Mouse (Mus musculus): ENCODE measurements around the gene Dcps.
"Not testable (repeated sequence)": the region's sequence is repeated elsewhere in the genome, so short reads cannot be mapped to it uniquely, and the experiment has no call there.

Dcps gene

GRCm38 (mm10) chr9:35176124-35176659 is 331 bp upstream of the Dcps start:
- DNase-seq (ENCODE audit: low spot score in 2 of 2), result no peak

DNA sequence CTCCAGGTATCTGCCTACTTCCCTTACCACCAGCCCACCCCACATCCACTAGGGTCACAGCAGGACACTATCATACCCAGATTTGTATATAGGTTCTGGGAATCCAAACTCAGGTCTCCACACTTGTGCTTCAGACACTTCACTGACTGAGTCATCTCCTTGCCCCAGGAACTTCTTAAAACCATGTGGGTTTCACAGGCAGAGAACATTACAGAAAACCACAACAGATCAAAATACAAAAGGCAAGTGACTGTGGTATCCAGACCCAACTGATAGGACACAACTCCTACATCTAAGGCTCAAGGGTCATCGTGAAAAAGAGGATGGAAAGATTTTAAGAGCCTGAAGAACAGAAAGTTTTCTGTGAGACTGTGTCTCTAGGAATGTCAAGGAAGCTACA is 2.5 kb downstream of the Dcps start:
- DNase-seq (ENCODE audit: low spot score in 2 of 2), result no peak

DNA sequence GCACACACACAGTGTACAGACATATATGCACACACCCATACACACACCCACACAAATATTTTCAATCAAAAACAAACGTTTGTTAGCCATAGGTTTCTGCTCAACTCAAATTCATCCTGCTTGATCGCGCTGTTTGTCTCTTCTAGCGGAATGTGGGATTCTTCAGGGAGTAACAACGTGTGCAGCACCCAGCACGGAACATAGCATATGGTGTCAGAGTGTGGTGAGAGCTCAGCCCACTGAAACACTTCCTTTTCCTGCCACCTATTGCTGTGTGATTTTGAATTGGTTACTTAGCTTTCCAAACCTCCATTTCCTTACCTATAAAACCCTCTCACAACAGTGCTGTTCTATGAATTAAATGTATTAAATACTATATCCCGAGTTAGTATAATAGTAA is 5.8 kb downstream of the Dcps start:
- DNase-seq (ENCODE audit: low spot score in 2 of 2), result no peak

GRCm38 (mm10) chr9:35166798-35167635 is 8.8 kb downstream of the Dcps start:
- no peak for DNase-seq (ENCODE audit: low spot score in 2 of 2)

GRCm38 (mm10) chr9:35166144-35166797 is 9.6 kb downstream of the Dcps start:
- DNase-seq (ENCODE audit: low spot score in 2 of 2), result no peak

DNA sequence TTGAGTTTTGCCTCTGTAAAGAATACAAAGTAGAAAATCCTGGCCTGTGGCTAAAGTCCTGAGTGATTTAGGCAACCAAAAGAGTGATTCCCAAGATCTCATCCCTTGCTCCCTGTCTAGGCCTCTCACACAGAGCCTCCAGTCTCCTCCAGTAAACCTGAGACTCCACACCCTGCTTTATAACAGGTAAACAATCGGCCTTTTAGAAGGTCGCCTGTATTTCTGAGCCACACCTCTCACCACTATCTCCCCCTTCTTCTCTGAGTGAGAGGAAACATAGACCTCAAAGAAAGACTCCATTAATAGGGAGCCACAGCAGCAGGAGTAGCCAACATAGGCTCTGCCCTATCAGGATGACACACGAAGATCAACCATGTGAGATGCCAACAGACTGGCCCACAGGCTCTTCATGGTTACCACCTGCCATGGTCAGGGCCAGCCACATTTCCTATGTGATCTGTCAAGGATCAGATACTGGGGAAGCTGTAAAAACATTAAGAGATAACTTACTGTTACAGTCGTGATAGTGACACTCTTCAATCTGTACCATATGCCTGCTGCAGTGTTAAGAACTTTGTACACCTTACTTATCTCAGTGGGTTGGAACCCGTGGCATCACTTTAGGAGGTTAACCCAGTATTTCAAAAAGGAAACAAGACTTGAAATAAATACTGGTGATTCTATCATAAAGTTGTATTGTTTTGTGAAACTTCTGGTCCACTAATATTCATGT is 11.6 kb downstream of the Dcps start:
- DNase-seq (ENCODE audit: low spot score in 2 of 2), result no peak

DNA sequence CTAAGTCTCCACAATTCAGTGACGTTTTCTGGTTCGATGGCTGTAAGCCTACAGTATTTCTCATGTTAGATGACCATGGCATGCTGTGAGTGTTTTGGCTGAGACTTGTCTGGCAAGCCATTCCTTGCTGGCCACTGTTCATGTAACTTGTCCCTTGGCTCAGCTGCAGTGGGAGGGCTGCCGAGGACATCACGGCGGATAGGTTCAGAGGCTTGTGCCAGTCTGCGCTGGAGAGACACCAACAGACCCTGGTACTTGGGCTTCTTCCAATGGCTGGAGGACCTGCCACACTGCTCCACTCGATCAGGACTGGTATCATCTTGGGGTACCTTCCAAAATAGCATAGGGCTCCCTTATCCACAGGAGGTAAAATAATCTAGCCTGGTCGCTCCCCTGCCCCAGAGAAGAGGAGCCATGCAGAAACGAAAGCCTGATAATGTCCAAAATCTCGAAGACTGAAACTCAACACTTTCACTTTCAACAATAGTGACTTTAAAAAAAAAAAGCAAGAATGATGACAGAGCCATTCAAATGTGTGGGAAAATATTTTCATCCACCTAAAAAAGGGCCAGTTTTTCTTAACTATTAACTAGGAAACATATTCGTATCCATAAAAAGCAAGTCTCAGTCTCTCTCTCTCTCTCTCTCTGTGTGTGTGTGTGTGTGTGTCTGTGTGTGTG is 12.7 kb downstream of the Dcps start:
- no peak for DNase-seq (ENCODE audit: low spot score in 2 of 2)

- no peak for DNase-seq (ENCODE audit: low spot score in 2 of 2)
Observed at GRCm38 (mm10) chr9:35161721-35162120, 14.1 kb downstream of the Dcps start.

GRCm38 (mm10) chr9:35160662-35161061 is 15.2 kb downstream of the Dcps start:
- DNase-seq (ENCODE audit: low spot score in 2 of 2), result no peak

DNA sequence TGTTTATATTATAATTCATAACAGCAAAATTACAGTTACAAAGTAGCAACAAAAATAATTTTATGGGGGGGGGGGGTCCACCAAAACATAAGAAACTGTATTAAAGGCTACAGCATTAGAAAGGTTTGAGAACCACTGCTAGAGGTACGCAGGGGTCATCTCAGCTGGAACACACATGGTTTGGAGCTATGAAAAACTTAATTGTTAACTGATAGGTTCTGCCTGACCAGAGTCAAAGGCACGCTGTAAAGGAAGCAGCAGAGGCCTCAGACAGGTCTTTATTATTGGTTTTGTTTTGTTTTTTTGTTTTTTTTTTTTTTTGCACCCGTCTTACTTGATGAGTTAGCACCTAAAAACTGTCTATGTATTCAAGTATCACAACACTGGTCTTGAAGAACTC is 17.4 kb downstream of the Dcps start:
- DNase-seq (ENCODE audit: low spot score in 2 of 2), result no peak

DNA sequence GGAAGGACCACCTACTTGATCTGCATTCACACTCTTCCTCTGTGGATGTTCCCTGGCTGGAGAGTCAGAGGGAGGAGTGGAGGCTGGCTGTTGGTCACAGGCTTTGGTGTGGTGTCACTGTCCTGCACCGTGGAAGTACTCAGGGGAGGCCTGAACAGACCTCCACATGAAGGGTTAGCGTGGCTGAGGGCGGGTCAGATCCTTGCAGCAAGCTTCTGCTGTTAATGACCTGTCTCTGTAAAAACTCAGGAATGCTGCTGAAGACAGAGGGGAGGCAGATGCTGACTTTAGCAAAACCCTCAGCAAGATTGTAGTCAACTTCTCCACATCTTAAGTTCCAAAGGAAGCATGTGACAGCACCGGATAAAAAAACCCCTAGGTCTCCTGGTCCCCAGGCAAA is 19.0 kb downstream of the Dcps start:
- DNase-seq (ENCODE audit: low spot score in 2 of 2), result no peak

- peak in 1 of 2 experiments; percentile 58 for DNase-seq (ENCODE audit: low spot score in 2 of 2)
Observed at GRCm38 (mm10) chr9:35156002-35156710, 19.7 kb downstream of the Dcps start.

- DNase-seq (ENCODE audit: low spot score in 2 of 2), result no peak
Observed at GRCm38 (mm10) chr9:35152923-35153322, 22.9 kb downstream of the Dcps start.

DNA sequence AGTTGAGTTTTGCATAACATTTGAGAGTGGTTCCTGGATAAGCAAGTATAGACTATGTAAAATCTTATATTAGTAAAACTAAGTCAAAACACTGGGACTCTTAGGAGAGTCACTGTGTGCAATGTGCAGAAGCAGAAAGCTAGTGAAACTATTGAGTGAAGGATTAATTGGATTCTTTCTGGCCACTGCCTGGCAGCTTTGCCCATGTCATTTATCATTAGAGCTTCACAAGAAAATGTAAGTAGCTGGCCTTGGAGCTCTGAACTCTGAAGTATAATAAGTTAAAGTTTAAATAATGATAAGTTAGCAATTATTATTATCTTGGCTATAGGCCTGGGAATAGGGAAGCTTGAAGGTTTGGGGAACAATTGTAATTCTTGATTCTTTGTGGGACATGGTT is 27.0 kb downstream of the Dcps start:
- DNase-seq (ENCODE audit: low spot score in 2 of 2), result not testable (repeated sequence)

DNA sequence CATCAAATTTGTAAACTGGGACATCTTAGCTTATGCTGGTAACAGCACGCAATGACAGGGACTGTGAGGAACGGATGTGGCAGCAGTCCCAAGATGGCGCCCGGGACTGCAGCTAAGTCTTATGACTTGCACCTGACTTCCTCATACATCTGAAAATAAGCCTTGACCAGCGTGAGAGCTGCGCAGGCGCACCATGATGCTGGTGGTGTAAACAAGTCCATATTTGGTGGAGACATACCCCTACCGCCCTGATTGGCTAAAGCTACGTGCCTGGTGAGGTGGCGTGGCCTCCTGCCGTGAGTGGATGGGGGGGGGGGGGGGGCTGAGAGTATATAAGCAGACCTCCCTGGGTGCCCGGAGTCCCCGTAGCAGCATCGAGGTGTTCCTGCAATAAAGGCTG is 28.6 kb downstream of the Dcps start:
- DNase-seq (ENCODE audit: low spot score in 2 of 2), result not testable (repeated sequence)

GRCm38 (mm10) chr9:35145829-35146228 is 30.0 kb downstream of the Dcps start:
- no peak for DNase-seq (ENCODE audit: low spot score in 2 of 2)

DNA sequence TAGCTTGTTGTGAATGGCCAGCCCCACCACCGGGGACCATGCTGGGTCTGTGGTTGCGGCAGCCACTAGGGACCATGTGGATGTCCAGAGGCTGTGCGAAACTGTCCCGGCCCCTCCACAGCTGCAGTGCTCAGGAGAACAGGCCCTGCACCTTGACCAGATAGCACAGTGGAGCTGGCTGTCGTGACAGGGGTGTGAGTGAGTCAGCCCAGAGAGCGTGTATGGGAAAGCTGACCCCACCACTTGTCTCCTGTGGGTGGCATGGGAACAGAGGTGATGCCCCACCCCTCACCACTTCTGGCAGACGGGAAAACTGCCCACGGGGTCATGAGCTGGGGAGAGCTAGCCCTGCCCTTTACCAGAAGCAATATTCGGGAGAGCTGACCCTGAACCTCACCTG is 30.7 kb downstream of the Dcps start:
- DNase-seq (ENCODE audit: low spot score in 2 of 2), result no peak

GRCm38 (mm10) chr9:35142221-35142620 is 33.6 kb downstream of the Dcps start:
- DNase-seq (ENCODE audit: low spot score in 2 of 2), result no peak

DNA sequence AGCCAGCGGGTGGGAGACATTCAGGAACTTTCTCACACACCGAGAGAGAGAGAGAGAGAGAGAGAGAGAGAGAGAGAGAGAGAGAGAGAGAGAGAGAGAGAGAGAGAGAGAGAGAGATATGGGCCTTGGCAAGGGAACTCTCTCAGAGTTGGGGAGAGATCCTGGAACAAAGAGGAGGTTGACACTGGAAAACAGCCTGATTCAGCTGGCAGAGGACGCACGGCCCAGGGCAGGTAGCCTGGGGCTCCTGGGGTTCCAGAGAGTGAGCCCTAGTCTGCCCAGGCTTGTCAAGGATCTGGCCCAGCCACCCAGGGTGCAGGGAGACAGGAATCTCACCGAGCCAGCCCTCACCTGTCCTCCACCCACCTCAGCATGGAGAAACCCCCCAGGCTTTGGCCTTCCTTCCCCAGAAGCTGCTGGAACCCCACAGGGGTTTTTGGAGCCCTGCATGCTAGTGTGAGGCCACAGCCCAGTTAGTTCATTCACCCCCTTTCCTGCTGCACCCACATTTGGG is 36.6 kb downstream of the Dcps start:
- no peak for DNase-seq (ENCODE audit: low spot score in 2 of 2)

- DNase-seq (ENCODE audit: low spot score in 2 of 2), result no peak
Observed at GRCm38 (mm10) chr9:35138029-35138428, 37.8 kb downstream of the Dcps start.

DNA sequence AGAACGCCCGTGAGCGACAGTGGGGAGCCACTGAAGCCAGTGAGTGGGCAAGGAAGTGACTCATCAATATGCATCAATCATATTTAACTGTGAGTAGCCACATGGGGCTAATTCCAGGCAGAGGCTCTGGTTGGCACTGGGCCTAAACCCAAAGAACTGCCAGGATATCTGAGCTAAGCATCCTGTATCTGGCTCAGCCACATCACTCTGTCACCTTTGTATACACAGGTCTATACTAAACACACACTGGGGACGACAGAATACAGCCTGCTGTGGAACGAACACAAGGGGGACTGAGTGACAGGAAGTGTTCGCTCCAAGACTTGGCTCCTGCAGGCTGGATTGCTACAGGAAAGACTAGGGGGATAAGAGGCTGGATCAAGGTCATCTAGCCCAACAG is 40.3 kb downstream of the Dcps start:
- no peak for DNase-seq (ENCODE audit: low spot score in 2 of 2)

All from urinary bladder, postnatal 4 days (tissue).